Mouse (Mus musculus) kidney, postnatal 4 days (tissue): ENCODE data around the gene Dock4.
A peak's percentile ranks its signal among the peaks of the same experiment; 100 is the strongest.

Experiments used
- DNase-seq, 2 experiments: peaks; one replicate each; pipeline ENCODE4 v3.0.0; 2021; ENCODE audit warnings: mixed read lengths in 2 of 2

Gene Dock4

GRCm38 (mm10) chr12:40773091-40773490 is 327.3 kb downstream of the Dock4 start:
- no peak for DNase-seq

DNA sequence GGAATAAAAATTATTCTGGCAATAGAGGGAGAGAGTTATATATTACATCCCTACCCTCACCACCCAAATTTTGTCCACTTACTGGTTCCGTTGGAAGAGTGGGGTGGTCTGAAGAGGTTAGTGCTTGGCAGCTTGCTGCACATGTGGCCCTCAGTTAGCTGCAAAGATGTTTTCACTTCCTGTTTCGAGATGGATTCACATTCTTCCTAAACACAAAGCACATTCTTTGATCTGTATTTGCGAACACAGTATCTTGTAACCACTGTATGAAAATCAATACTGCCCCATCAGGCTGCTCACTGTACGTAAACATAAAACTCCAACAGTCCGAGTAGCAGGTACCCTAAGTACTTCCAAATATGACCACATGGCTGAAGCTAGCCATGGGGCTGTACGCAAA is 335.8 kb downstream of the Dock4 start:
- DNase-seq, result no peak

DNA sequence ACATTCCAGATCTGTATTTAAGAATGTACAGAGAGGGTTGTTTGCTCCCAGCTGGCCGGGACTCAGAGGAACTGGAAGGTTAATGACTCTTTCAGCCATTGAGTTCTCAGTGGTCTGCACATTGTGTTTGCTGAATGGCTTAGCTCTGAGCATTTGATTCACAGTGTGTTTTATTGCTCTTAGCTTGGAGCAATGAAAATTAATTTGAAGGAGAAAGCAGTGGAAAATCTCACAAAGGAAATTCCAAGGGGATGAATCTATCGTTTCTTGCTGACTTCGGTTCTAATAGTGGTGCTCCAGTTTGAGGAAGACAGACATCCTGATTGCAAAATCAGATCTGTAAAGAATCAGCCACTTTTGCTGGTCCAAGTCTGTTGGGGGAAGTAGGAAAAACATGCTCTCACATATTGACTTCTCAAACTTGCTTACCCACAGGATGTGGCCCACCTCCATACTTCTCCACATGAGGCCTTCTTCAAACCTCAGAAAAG is 342.9 kb downstream of the Dock4 start:
- peak; percentile 40 to 48 for DNase-seq

GRCm38 (mm10) chr12:40789379-40790361 is 343.9 kb downstream of the Dock4 start:
- no peak for DNase-seq

GRCm38 (mm10) chr12:40791221-40791620 is 345.5 kb downstream of the Dock4 start:
- DNase-seq, result no peak

DNA sequence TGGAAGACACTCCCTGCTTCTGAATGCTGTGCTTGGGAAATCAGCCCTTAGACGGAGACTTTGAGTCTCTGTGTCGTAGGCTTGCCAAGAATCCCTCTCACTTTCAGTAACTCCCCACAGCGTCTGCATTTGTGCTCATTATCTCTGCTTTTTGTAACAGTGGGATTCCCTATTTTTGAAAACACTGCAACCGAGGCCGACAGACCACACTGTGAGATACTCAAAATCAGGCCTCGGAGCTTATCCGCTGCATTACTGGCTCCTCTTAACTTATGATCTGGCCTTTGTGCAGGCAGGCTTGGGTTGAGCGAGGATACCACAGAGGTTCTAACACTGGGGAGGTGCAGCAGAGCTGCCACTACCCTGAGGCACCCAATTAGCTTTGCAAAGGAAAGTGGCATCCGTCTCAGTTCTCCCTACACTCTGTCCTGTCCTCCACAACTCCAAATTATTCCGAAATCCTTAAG is 346.5 kb downstream of the Dock4 start:
- DNase-seq, result no peak

GRCm38 (mm10) chr12:40794066-40794465 is 348.3 kb downstream of the Dock4 start:
- DNase-seq, result no peak

GRCm38 (mm10) chr12:40794756-40795155 is 349.0 kb downstream of the Dock4 start:
- DNase-seq, result no peak

DNA sequence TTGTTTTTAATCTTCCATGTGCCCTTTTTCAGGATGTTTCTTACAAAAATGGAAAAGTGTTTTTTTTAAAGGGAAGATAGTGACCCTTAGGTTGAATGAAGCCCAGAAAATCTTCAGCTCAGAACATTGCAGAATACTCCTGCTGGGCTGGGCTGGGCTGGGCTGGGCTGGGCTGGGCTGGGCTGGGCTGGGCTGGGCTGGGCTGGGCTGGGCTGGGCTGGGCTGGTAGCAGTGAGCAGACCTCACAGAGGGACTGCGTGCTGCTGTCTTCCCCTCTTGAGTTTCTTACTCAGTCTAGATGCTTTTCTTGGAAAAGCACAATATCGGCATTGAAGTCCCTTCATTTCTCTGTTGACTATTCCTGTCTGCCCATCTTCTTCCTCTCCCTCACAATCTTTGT is 350.0 kb downstream of the Dock4 start:
- no peak for DNase-seq

- DNase-seq, result no peak
Measured at GRCm38 (mm10) chr12:40796813-40797491, 351.2 kb downstream of the Dock4 start.

- peak in 1 of 2 experiments; percentile 15 for DNase-seq
Measured at GRCm38 (mm10) chr12:40797561-40798343, 352.0 kb downstream of the Dock4 start.

DNA sequence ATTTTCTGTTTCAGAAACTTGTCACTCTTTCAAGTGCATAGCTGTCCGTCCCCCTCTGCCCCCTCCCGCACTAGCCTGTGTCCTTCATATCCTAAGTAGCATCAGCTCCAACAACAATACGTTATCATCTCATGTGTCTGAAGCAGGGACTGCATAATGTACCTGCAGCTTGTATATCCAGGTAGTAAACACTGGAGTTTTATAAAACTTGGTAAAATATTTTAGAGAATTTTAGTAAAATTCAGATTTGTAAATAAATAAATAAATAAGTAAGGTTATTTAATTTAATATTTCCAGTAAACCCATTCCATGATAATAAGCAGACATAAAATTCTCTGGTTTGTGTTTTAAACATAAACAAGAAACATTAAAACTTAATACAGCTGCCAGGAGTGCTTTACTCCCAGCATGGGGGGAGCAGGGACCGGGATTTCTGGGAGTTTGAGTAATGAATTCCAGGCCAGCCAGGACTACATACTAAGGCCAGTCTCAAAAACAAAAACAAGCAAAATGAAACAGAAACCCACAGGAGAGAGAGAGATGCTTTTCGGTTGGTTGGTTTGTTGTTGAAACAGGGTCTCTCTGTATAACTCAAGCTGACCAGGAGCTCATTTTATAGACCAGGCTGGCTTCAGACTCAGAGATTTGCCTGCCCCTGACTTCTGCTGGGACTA is 352.7 kb downstream of the Dock4 start:
- DNase-seq, result peak; percentile 20 to 35

GRCm38 (mm10) chr12:40801456-40801855 is 355.7 kb downstream of the Dock4 start:
- DNase-seq, result no peak

DNA sequence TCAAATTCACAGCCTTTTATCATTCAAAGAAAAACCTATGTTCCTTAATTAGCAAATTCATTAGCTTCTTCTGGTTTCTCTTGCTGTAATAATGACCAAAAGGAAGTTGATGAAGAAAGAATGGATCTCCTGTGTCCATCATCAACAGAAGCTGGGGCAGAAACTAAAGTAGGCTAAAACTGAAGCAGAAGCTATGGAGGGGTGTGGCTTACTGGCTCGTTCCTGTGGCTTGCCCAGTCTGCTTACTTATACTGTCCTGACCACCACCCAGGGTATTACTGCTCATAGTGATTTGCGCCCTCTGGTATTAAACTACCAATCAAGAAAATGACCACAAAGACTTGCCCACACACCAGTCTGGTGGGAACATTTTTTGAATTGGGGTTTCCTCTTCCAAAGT is 359.5 kb downstream of the Dock4 start:
- no peak for DNase-seq

- DNase-seq, result no peak
Measured at GRCm38 (mm10) chr12:40807916-40808315, 362.2 kb downstream of the Dock4 start.

DNA sequence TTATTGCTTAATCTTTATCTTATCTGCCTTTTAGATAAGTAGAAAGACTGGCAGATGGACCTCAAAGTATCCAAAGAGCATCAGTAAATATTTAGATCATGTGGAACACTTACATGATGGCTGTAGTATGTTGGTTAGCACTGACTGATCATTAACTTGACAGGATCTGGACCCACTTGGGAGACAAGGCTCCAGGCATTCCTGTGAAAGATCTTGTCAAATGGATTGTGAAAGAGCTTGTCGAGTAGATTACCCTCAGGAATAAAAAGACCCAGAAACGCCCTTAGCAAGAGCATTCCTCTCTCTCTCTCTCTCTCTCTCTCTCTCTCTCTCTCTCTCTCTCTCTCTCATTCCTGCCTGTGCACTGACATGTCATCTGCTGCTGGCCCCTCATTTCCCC is 367.7 kb downstream of the Dock4 start:
- no peak for DNase-seq

DNA sequence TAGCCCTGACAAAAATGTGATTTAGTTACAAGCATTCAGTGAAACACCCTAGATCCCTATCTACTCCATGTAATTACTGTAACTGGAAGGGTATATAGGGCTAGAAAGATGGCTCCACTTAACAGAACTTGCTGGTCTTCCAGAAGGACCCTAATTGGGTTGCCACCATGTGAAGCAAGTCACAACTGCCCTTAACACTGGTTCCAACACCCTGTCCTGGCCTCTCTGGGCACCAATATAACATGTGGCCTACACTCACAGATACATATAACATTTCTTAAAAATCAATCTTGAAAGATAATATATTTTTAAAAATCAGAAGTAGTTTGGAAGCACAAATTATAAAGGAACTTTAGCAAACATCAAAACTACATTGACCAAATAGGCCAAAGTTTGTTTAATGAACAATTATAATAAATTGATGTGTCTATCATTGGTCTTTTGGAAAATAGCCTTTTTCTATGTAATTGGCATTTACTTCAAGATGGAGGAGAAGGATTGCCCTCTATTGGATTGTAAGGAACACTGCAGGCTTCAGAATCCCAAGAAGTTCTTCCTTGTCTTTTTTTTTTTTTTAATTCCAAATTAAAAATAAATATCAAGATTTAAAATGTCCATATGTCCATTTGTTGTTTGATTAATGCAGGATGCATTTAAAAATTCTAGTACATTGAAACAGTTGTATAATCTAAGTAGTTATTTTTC is 369.1 kb downstream of the Dock4 start:
- no peak for DNase-seq

DNA sequence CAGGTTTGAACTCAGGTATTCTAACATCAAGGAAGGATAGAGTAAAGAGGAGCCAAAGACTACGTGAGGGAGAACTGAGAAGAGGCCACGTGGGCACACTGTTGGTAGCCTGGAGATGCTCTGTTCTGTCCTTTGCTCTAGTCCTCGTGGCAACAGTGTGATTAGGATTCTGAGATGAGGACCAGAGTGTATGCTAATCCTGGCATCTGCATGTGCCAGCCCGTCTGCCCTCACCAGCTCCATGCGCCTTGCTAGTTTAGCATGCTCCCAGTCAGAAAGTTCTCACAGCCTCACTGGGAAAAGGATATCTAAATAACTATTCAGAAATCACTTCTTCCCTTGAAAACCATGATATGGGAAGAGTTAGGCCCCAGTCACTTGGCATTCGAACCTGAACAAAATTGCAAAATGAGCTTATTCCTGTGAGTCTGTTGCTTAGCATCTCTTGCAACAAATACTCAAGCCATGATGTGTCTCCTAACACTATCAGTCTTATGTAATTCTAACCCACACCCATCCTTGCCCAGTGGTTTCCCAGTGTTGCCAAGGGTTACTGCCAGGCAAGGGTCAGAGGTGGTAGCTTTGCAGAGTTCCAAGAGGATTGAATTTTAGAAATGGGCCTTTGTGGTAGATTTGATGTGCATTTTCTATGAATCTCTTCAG is 372.4 kb downstream of the Dock4 start:
- no peak for DNase-seq

GRCm38 (mm10) chr12:40823631-40824030 is 377.9 kb downstream of the Dock4 start:
- no peak for DNase-seq

DNA sequence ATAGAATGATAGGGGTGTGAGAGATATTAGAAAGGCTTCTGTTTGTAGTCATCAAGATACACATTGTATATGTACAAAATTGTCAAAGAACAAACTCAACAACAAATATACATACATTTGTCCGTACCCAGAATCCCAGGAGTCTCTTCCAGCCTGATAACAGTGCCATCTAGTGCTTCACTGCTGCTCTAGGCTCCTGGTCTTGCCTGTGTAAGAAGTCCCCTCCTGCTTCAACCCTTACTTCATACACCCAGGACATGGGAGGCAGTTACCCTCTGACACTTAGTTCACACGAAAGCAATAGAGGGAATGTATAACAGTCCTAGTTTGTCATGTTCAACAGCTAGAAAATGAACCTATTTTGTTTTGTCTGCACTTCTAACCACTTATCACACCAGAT is 378.5 kb downstream of the Dock4 start:
- DNase-seq, result peak; percentile 19 to 37

DNA sequence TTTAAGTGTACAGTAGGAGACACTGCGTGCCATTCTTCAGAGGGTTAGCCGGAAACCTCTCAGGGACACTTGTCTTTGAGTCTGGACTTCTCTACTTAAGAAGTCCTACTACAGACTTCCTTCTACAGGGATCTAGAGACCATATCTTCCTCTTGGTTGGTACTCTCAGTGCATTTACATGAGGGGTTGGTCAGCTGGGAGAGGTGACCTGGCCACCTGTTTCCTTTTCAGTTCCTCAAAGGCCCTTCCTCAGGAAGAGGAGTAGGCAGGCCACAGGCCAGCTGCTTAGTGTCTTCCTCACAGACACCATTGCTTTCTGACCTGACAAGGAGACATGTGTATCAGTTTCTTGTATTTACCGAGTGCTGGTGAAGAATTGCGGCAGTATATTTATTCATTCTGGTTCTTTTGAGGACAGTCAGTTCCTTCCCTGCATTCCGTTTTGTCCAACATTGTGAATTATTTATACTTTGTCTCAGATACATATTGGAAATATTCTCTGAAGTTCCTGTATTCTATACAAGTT is 380.2 kb downstream of the Dock4 start:
- DNase-seq, result no peak
